Mouse (Mus musculus) stomach, embryonic 16.5 days (tissue): Measurements from ENCODE around the gene Siglecg. TPM values are rescaled to one million over a fixed set of nuclear protein-coding genes. Genes with fewer than 3 reads are reported as not detected.

Experiments used
- ATAC-seq: fragments of 200-750 bp; cut with Nextera tagmentation; 2 replicates; pipeline ENCODE4 v1.8.0; 2017; ENCODE audit warnings: moderate number of reproducible peaks, moderate TSS enrichment; ENCODE audit not compliant: insufficient read depth, low FRiP score
- H3K27ac ChIP-seq: fragments of 300-500 bp; sonication (generic); 2 replicates; pipeline ENCODE4 v1.5.1; 2014; ENCODE audit warnings: low read length
- H3K27me3 ChIP-seq: fragments of 300-500 bp; sonication (generic); 2 replicates; pipeline ENCODE4 v1.6.1; 2014; ENCODE audit warnings: low read length, control low read depth, mixed read lengths; ENCODE audit not compliant: control insufficient read depth, insufficient read depth
- H3K36me3 ChIP-seq: fragments of 300-500 bp; sonication (generic); 2 replicates; pipeline ENCODE4 v1.6.1; 2014; ENCODE audit warnings: low read length; ENCODE audit not compliant: control insufficient read depth, insufficient read depth
- H3K4me1 ChIP-seq: fragments of 300-500 bp; sonication (generic); 2 replicates; pipeline ENCODE4 v1.6.1; 2014; ENCODE audit warnings: low read length, control low read depth, mixed read lengths; ENCODE audit not compliant: control insufficient read depth, insufficient read depth
- H3K4me2 ChIP-seq: fragments of 300-500 bp; sonication (generic); 2 replicates; pipeline ENCODE4 v1.6.1; 2014; ENCODE audit warnings: low read depth, low read length, mixed read lengths
- H3K4me3 ChIP-seq: fragments of 300-500 bp; sonication (generic); replicated peaks from 2 replicates; pipeline ENCODE4 v1.5.1; 2014; ENCODE audit warnings: mild to moderate bottlenecking, low read length
- H3K9ac ChIP-seq: fragments of 300-500 bp; sonication (generic); 2 replicates; pipeline ENCODE4 v1.6.1; 2014; ENCODE audit warnings: low read length
- H3K9me3 ChIP-seq: fragments of 300-500 bp; sonication (generic); replicated peaks from 2 replicates; pipeline ENCODE4 v1.6.1; 2016; ENCODE audit warnings: low read length, control low read depth; ENCODE audit not compliant: control insufficient read depth
- WGBS: fragments of 180-500 bp; shearing (Covaris S2); extraction: QIAGEN DNeasy Blood & Tissue Kit; methylation state at CpG from one replicate; pipeline ENCODE4 v1.1.7; 2014; 5-methylcytosine and 5-hydroxymethylcytosine counted together
- polyA plus RNA-seq: library from polyadenylated mRNA; unstranded; fragments of >200 nt; fragmentation: Nextera tagmentation; extraction: Ambion mirVana; gene quantifications from 2 replicates; pipeline ENCODE4 v1.2.1, GENCODE M21; 2015

Gene Siglecg
- 0.26 and 0.45 TPM in 2 replicates for polyA plus RNA-seq

DNA sequence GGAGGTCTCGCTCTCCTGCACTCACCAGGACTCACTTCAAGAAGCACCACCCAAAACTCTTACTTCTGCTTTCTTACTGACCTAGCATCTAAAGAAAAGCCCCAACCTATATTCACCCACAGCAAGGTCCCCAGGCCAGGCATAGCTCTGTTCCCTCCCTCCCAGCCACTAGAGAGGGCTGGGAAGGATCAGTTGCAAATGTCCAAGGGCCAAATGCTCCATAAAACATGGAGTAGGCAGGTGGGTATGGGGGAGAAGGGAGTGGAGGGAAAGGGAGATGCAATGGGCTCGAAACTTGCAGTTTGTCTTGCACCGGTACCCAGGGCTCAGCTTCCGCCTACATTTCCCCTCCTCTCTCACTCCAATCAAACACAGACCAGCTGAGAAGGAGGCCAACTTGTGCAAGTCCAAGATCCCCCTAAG, at the start of gene Siglecg:
Siglecg (plus strand) TSS at position 74 of the 423 bp plus-strand sequence.
- ATAC-seq: no peak
- Histone ChIP-seq H3K27ac (no peak within 1 kb of the TSS), H3K4me1 (no peaks in the 10 kb centered on the region), H3K27me3 (no peaks in the 10 kb centered on the region), H3K36me3 (no peaks in the 10 kb centered on the region), H3K4me2 (no peak within 1 kb of the TSS), H3K9me3 (no peaks in the 10 kb centered on the region), H3K4me3 (no peak within 1 kb of the TSS), H3K9ac (no peak within 1 kb of the TSS)
- WGBS: 70% methylated on average over 4 of the region's 4 CpGs

GRCm38 (mm10) chr7:43358556-43358955, 49.4 kb upstream of the Siglecg start:
- WGBS: 81% methylated on average over 3 of the region's 3 CpGs
- H3K4me1 ChIP-seq: no peaks in the 10 kb centered on the region

GRCm38 (mm10) chr7:43361442-43361841, 46.6 kb upstream of the Siglecg start:
- no peak overlapping the region for H3K4me3 ChIP-seq
- ATAC-seq: no peak
- H3K4me1 ChIP-seq: no peaks in the 10 kb centered on the region
- 82% methylated on average over 1 of the region's 1 CpGs for WGBS
- no peak overlapping the region for H3K9ac ChIP-seq
- no peak overlapping the region for H3K4me2 ChIP-seq
- no peaks in the 10 kb centered on the region for H3K9me3 ChIP-seq
- H3K36me3 ChIP-seq: no peaks in the 10 kb centered on the region
- H3K27me3 ChIP-seq: no peaks in the 10 kb centered on the region
- no peak overlapping the region for H3K27ac ChIP-seq

More at GRCm38 (mm10) chr7:43358556-43358955, 49.4 kb upstream of the Siglecg start:
- Histone ChIP-seq H3K36me3 (no peaks in the 10 kb centered on the region), H3K9me3 (no peaks in the 10 kb centered on the region), H3K27me3 (no peaks in the 10 kb centered on the region), H3K4me2 (no peak overlapping the region), H3K9ac (no peak overlapping the region), H3K4me3 (no peak overlapping the region), H3K27ac (no peak overlapping the region)
- no peak for ATAC-seq

DNA sequence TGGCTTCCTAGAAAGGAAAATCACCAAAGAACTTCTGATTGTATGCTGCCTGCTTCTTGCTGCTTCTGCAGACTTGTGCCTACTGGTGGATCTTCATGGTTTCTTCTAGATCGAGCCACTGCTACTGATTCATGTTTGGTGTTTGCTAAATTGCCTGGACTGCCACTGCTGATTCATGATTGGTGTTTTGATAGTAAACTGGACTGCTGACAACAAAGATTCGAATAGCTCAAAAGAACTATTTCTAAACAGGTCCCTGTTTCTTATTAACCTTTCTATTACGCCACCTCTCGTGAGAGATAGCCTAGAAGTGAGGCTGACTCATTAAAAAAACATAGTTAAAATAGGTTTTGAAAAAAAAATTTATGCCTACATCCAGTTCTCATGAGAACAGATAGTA, 46.0 kb upstream of the Siglecg start:
- WGBS: 56% methylated on average over 4 of the region's 4 CpGs
- Histone ChIP-seq H3K36me3 (no peaks in the 10 kb centered on the region), H3K4me3 (no peak overlapping the region), H3K27me3 (no peaks in the 10 kb centered on the region), H3K27ac (no peak overlapping the region), H3K4me2 (no peak overlapping the region), H3K4me1 (no peaks in the 10 kb centered on the region), H3K9ac (no peak overlapping the region), H3K9me3 (no peaks in the 10 kb centered on the region)
- no peak for ATAC-seq

DNA sequence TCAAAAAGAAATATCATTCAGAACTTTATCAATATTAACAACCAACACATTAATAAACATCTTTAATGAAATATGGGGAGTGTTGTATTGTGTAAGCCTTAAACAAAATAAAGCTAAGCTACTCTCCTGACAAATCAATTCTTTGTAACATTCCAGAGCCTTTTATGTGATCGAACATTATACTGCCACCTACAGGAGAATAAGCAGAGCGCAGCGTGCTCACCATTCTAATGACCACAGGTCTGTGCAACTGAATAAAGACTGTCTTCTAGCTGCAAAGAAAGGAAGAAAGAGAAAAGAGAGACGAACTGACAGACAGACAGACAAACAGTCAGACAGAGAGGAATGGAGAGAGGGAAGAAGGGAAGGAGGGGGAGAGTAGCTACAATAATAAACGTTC, 29.8 kb upstream of the Siglecg start:
- Histone ChIP-seq H3K9me3 (no peaks in the 10 kb centered on the region), H3K9ac (no peak overlapping the region), H3K4me2 (no peak overlapping the region), H3K4me1 (no peaks in the 10 kb centered on the region), H3K27me3 (no peaks in the 10 kb centered on the region), H3K4me3 (no peak overlapping the region), H3K36me3 (no peaks in the 10 kb centered on the region), H3K27ac (no peak overlapping the region)
- no peak for ATAC-seq
- 14% methylated on average over 5 of the region's 5 CpGs for WGBS

DNA sequence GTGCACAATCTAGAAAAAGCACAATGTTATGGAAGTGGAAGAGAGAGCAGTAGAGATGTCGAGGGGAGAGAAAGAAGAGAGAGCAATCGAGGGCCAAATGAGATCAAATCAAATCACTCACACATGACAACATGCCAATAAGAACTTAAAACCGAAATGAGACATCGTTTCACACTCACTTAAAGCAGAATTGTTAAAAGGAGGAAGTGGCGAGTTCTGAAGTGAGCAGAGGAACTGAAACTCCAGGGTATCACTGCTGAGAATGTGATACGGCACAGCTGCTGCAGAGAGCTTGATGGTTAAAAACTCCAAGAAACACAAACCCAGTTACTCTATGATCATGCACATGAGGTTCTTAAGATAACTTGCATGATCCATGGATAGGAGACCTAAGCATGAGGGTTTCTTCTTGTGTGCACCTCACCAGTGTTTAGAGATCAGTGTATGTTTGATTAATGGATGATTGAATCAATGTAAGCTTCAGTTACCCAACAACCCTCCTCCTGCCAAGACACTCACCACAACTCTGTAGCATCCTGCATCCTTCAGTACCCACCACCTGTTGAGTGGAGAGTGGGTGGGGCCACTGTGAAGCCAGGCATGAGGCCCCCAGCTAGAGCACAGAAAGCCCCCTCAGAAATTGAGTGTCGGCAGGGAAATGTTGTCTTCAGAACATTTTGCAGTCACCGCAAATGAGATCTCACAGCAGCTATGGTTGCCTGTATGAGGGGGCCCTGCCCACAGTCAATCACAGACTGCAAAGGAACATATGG, 15.5 kb upstream of the Siglecg start:
- no peaks in the 10 kb centered on the region for H3K4me1 ChIP-seq
- H3K27me3 ChIP-seq: no peaks in the 10 kb centered on the region
- H3K9me3 ChIP-seq: no peaks in the 10 kb centered on the region
- H3K36me3 ChIP-seq: no peaks in the 10 kb centered on the region
- H3K27ac ChIP-seq: no peak overlapping the region
- no peak for ATAC-seq
- no peak overlapping the region for H3K9ac ChIP-seq
- no peak overlapping the region for H3K4me2 ChIP-seq
- WGBS: 69% methylated on average over 8 of the region's 8 CpGs
- H3K4me3 ChIP-seq: no peak overlapping the region

GRCm38 (mm10) chr7:43399501-43399900, 8.5 kb upstream of the Siglecg start:
- Histone ChIP-seq H3K4me3 (no peak overlapping the region), H3K9me3 (no peaks in the 10 kb centered on the region), H3K27me3 (no peaks in the 10 kb centered on the region), H3K4me1 (no peaks in the 10 kb centered on the region), H3K9ac (no peak overlapping the region), H3K36me3 (no peaks in the 10 kb centered on the region), H3K4me2 (no peak overlapping the region), H3K27ac (no peak overlapping the region)
- no peak for ATAC-seq
- 82% methylated on average over 2 of the region's 2 CpGs for WGBS

DNA sequence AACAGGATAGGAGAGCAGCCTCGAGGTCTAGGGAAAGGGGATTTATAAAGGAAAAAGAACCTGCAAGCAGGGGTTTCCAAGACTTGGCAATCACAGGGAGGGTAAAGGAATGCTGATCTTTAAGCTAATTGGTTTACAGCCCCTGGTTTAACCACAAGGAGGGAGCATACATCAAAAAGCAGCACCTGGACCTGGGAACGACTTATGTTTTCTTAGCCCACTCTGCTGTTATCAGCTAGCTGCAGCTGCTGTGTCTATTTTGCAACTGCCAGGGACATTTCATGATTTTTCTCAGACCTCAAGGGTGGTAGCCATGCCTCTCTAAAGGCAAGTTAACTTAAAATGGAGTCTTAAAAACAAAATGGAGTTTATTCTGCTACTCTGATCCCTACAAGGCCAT, 5.3 kb upstream of the Siglecg start:
- no peak for ATAC-seq
- no peaks in the 10 kb centered on the region for H3K4me1 ChIP-seq

GRCm38 (mm10) chr7:43407573-43407972, 431 bp upstream of the Siglecg start:
- Histone ChIP-seq H3K4me3 (no peak overlapping the region), H3K9ac (no peak overlapping the region), H3K36me3 (no peaks in the 10 kb centered on the region), H3K27me3 (no peaks in the 10 kb centered on the region), H3K4me1 (no peaks in the 10 kb centered on the region), H3K9me3 (no peaks in the 10 kb centered on the region), H3K27ac (no peak overlapping the region), H3K4me2 (no peak overlapping the region)
- no peak for ATAC-seq
- WGBS: 78% methylated on average over 3 of the region's 3 CpGs

More for the DNA sequence above, 5.3 kb upstream of the Siglecg start:
- H3K9ac ChIP-seq: no peak overlapping the region
- H3K36me3 ChIP-seq: no peaks in the 10 kb centered on the region
- no peak overlapping the region for H3K4me3 ChIP-seq
- 29% methylated on average over 2 of the region's 2 CpGs for WGBS
- H3K27ac ChIP-seq: no peak overlapping the region
- H3K4me2 ChIP-seq: no peak overlapping the region
- no peaks in the 10 kb centered on the region for H3K27me3 ChIP-seq
- H3K9me3 ChIP-seq: no peaks in the 10 kb centered on the region
